Mouse (Mus musculus) frontal cortex, postnatal 10 days (tissue): Measurements from ENCODE around the gene Acss2.
A peak's percentile ranks its signal among the peaks of the same experiment; 100 is the strongest.
"Not testable (repeated sequence)": the region's sequence is repeated elsewhere in the genome, so short reads cannot be mapped to it uniquely, and the experiment has no call there.

Experiments
- DNase-seq, 2 experiments: peaks; one replicate each; pipeline ENCODE4 v3.0.0; 2022; ENCODE audit warnings: low spot score in 2 of 2, mixed read lengths in 1 of 2

The Acss2 gene

GRCm38 (mm10) chr2:155588136-155588535 is 70.4 kb downstream of the Acss2 start:
- no peak for DNase-seq

- DNase-seq: no peak
Observed at GRCm38 (mm10) chr2:155589521-155589920, 71.8 kb downstream of the Acss2 start.

- DNase-seq: no peak
Observed at GRCm38 (mm10) chr2:155590876-155591275, 73.1 kb downstream of the Acss2 start.

- DNase-seq: no peak
Observed at GRCm38 (mm10) chr2:155591676-155592075, 73.9 kb downstream of the Acss2 start.

- DNase-seq: peak; percentile 97 to 98
Observed at GRCm38 (mm10) chr2:155592137-155592853, 74.5 kb downstream of the Acss2 start, which contains the start of gene Gss. TSS of gene Gss (minus strand) at chr2:155592810.

- no peak for DNase-seq
Observed at GRCm38 (mm10) chr2:155592854-155593283, 75.1 kb downstream of the Acss2 start.

GRCm38 (mm10) chr2:155595516-155595915 is 77.8 kb downstream of the Acss2 start:
- no peak for DNase-seq

GRCm38 (mm10) chr2:155603707-155604106 is 86.0 kb downstream of the Acss2 start:
- DNase-seq: no peak

- DNase-seq: no peak
Observed at GRCm38 (mm10) chr2:155604560-155605235, 87.0 kb downstream of the Acss2 start.

GRCm38 (mm10) chr2:155605236-155605589 is 87.5 kb downstream of the Acss2 start:
- not testable (repeated sequence) for DNase-seq

GRCm38 (mm10) chr2:155606360-155606759 is 88.6 kb downstream of the Acss2 start:
- no peak for DNase-seq

- no peak for DNase-seq
Observed at GRCm38 (mm10) chr2:155610978-155611377, 93.2 kb downstream of the Acss2 start, which contains the start of gene Myh7b. TSS of gene Myh7b (plus strand) at chr2:155611212.

GRCm38 (mm10) chr2:155611834-155612550 is 94.2 kb downstream of the Acss2 start:
- DNase-seq: no peak

GRCm38 (mm10) chr2:155613326-155613755 is 95.6 kb downstream of the Acss2 start:
- DNase-seq: no peak

GRCm38 (mm10) chr2:155613953-155614352 is 96.2 kb downstream of the Acss2 start:
- no peak for DNase-seq

GRCm38 (mm10) chr2:155616971-155617370 is 99.2 kb downstream of the Acss2 start:
- DNase-seq: no peak

GRCm38 (mm10) chr2:155619817-155620216 is 102.1 kb downstream of the Acss2 start:
- peak in 1 of 2 experiments; percentile 76 for DNase-seq

- DNase-seq: no peak
Observed at GRCm38 (mm10) chr2:155622606-155623005, 104.9 kb downstream of the Acss2 start.

- no peak for DNase-seq
Observed at GRCm38 (mm10) chr2:155623996-155624395, 106.2 kb downstream of the Acss2 start.

- DNase-seq: no peak
Observed at GRCm38 (mm10) chr2:155624730-155625129, 107.0 kb downstream of the Acss2 start.

GRCm38 (mm10) chr2:155626277-155626676 is 108.5 kb downstream of the Acss2 start:
- DNase-seq: no peak

GRCm38 (mm10) chr2:155627030-155627738 is 109.4 kb downstream of the Acss2 start:
- DNase-seq: peak in 1 of 2 experiments; percentile 72
